Mouse (Mus musculus) cerebellum, adult 2 months (tissue): ENCODE data around the gene Ncam1.

Experiments used
- CTCF ChIP-seq: fragments of 200-500 bp; IDR thresholded peaks from 2 replicates; pipeline ENCODE4 v1.5.1; 2011; ENCODE audit warnings: low read depth, mild to moderate bottlenecking, control low read depth, low read length, moderate library complexity, borderline replicate concordance; ENCODE audit not compliant: insufficient read depth
- POLR2A ChIP-seq: fragments of 200-500 bp; IDR thresholded peaks from 2 replicates; pipeline ENCODE4 v1.6.1; 2011; ENCODE audit warnings: low read length, control low read depth, borderline replicate concordance; ENCODE audit not compliant: insufficient read depth

- TF ChIP-seq CTCF (no peak), POLR2A (no peak)
Measured at GRCm38 (mm10) chr9:49590261-49590660, 208.5 kb downstream of the Ncam1 start.
